Mouse (Mus musculus): ENCODE results near the gene Cox7a2. TPM values are rescaled to one million over a fixed set of nuclear protein-coding genes. Genes with fewer than 3 reads are reported as not detected.

The Cox7a2 gene
- polyA plus RNA-seq, 1 experiment from 2014 or later = 640 TPM

Other genes with a start within 250 kb of the Cox7a2 start
- gene Col12a1, start 41.0 kb downstream of the Cox7a2 start, polyA plus RNA-seq (2015; fragmentation: Nextera tagmentation; extraction: Ambion mirVana) = 84.9 and 114 TPM in 2 replicates
- 45.7 and 53.9 TPM in 2 replicates for gene Tmem30a, start 33.6 kb upstream of the Cox7a2 start, polyA plus RNA-seq (2015; fragmentation: Nextera tagmentation; extraction: Ambion mirVana)

Measured in embryonic facial prominence, embryonic 13.5 days (tissue).